Mouse (Mus musculus) forelimb bud, embryonic 11.5 days (tissue): Measurements from ENCODE around the gene 6430548M08Rik.

ENCODE experiments used
- DNase-seq: peaks from one replicate; pipeline ENCODE4 v3.0.0-alpha.2; 2012; ENCODE audit warnings: low read depth, low spot score

Gene 6430548M08Rik

DNA sequence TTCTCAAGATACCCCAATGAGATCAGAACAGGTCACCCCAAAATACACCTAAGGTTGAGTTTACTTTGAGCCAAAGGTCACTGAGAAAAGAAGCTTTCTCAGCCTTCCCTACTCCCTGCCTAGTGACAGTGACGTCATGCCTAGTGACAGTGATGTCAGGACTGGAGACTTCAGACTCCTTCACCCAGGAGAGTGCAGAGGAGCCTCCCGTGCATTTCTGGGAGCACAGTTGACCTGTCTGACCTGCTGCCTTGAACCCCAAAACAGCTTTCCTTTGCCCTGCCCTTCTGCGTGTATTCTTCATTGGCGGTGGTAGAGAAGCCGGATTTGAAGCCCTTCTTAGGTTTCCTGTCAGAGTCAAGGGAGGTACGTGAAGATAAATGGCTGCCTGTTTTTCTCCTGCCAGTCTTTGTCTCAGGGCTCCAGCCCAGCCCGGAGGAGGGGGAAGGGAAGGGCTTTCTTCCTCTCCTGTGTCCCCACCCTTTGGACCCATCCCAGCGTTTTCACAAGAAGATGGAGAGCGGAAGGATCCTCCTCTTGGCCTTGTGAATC is 9.2 kb upstream of the 6430548M08Rik start:
- no peak for DNase-seq

DNA sequence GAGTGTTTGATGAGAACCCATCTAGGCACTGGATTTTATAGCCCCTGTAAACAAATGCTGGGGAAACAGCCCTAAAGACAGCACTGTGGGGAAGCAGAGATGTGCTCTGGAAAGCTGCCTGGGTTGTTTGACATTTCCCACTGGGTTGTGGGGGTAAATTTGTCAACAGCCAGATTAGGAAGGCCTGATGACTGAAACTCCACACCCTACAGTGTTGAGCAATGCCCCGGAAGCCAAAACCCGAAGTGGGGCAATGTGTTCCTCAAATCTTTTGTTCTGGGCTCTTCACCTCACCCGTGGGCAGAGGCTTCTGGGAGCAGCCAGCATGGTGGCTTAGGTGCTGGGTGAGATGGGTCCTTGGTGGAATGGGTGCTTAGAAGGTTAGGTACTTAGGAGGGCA is 4.8 kb upstream of the 6430548M08Rik start:
- no peak for DNase-seq

DNA sequence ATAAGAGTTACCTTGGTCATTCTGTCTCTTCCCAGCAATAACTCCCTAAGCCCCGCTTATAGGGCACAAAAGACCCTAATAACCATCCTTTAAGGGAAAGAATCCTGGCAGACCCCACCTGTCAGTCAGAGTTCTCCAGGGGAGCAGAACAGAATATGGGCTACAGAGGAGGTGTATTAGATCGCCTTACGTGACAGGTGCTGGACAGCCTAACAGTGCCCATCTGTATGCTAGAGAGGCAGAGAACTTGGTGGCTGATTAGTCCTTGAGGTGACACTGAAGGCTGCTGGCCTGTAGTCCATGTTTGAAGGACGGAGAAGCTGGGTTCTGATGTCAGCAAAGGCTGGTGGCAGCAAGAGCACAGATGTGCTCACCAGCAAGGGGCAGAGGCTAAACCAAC is 3.0 kb upstream of the 6430548M08Rik start:
- no peak for DNase-seq

DNA sequence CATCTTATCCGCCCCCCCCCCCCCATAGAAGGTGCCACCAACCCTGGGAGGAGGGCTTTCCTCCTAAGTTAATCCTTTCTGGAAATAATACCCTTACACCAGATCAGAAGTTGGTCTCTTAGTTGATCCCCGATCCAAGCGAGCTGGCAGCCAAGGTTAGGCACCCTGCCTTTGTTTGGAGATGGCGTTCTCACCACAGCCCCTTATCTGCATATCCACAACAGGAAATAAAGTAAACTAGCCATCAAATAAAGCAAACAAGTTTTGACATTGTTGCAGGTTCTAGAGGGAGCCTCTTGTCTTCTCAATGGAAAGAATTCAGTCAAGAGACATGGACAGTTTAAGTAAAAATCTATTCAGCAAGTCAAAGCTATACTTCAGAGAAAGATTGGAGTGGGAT is 2.6 kb upstream of the 6430548M08Rik start:
- DNase-seq: no peak

GRCm38 (mm10) chr8:120112535-120112934 is 1.4 kb upstream of the 6430548M08Rik start:
- DNase-seq: no peak

GRCm38 (mm10) chr8:120113306-120113705 is 646 bp upstream of the 6430548M08Rik start:
- no peak for DNase-seq

DNA sequence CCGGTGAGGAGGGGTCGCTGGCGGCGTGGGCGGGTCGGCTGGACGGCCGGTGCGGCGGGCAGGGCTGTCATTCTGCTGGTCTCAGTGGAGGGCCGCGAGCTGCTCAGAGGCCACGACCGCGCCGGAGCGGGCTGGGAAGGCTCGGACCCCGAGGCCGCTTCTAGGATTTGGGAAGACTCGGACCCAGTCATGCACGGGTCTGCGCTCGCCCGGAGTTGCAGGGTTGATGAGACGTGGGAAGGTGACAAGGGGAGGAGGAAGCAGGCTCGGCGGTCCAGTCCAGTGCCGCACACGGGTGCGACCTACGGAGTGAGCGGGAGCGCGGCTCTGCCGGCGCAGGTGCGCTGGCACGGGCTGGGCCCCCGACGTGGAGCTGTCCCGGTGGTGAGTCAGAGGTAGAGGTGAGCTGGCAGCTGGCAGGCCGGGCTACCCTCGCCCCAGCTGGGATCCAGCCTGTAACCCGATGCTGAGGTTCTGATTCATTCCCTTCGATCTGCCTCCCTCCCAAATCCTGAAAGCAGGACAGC is 426 bp downstream of the 6430548M08Rik start:
- no peak for DNase-seq

GRCm38 (mm10) chr8:120116600-120116999 is 2.6 kb downstream of the 6430548M08Rik start:
- no peak for DNase-seq

DNA sequence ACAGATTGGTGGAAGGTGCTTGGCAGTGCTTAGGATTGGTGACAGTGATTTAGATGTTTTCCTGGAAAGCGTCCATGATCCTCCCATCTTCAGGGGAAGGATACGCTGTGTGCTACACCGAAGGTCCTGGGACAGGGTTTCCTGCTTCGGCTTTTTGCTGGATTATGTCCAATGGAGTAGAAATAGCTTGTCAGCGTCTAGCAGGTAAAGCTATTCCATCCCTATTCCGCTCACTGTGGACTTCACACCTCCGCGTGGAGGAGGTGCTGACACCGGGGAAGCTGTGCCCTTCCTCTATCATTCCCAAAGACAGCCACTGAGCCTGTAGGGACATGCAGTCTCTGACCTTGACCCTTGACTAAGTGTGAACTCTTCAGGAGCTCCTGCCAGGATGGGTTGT is 4.2 kb downstream of the 6430548M08Rik start:
- DNase-seq: no peak

- no peak for DNase-seq
These were observed 4.9 kb downstream of the 6430548M08Rik start for GRCm38 (mm10) chr8:120118847-120119246.

GRCm38 (mm10) chr8:120119429-120119828 is 5.5 kb downstream of the 6430548M08Rik start:
- DNase-seq: no peak

GRCm38 (mm10) chr8:120119931-120120330 is 6.0 kb downstream of the 6430548M08Rik start:
- DNase-seq: no peak

GRCm38 (mm10) chr8:120120951-120121350 is 7.0 kb downstream of the 6430548M08Rik start:
- no peak for DNase-seq

GRCm38 (mm10) chr8:120124261-120124660 is 10.3 kb downstream of the 6430548M08Rik start:
- no peak for DNase-seq

- no peak for DNase-seq
These were observed 11.0 kb downstream of the 6430548M08Rik start for GRCm38 (mm10) chr8:120124836-120125389.

GRCm38 (mm10) chr8:120126357-120127161 is 12.6 kb downstream of the 6430548M08Rik start:
- DNase-seq: no peak

- no peak for DNase-seq
These were observed 15.6 kb downstream of the 6430548M08Rik start for GRCm38 (mm10) chr8:120129547-120129946.

DNA sequence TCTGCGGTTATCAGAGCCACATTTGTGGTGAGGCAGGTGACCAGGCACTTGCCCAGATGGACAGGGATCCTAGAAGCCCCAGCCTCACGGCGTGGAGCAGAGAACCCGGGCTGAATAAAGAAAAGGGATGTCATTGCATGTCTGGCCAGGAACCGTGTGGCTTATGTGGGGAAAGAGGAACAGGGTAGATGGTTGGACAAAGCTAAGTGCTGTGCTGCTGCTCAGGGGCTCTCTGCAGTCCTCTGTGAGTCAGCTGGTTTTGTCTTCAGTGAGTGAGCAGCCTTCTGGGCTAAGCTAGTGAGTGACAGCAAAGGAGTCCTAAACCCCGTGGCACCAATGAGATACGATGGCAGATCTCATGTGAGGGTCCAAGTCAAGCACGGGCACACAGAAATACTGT is 17.2 kb downstream of the 6430548M08Rik start:
- DNase-seq: no peak

DNA sequence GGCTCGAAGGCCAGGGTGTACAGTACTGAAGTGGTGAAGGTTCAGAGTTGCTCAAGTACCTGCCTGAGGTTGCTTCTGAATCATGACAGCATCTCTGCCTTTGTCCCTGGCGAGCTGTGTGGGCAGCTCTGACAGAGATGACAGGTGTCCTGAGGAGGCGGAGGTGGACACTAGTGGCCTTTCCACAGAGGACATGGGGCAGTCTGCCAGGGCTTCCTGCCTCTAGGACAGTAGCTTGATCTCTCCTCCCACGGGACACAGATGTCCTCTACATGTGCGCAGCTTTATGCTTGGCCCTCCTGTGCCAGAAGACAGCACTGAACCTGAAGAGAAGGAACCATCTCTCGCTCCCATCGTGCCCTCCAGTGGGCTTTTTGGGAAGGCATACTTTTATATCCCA is 19.2 kb downstream of the 6430548M08Rik start:
- no peak for DNase-seq

DNA sequence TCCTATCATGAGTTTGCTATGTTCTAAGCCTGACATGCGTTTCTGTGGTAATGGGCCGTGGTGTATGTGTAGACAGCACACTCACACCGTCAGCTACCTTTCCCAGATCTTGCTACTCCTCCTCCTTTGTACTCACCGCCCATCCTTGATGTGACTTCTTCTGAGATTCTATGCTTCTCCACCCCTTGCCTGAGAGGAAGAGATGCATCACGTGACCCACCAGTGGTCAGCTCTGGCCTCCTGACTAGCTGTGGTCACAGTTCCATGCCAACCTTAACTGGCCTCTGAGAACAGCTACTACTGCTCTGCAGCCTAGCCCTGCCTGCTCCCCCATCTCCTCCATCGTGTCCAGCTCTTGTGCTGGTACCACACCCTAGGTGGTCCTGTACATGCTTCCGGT is 21.7 kb downstream of the 6430548M08Rik start:
- DNase-seq: no peak

DNA sequence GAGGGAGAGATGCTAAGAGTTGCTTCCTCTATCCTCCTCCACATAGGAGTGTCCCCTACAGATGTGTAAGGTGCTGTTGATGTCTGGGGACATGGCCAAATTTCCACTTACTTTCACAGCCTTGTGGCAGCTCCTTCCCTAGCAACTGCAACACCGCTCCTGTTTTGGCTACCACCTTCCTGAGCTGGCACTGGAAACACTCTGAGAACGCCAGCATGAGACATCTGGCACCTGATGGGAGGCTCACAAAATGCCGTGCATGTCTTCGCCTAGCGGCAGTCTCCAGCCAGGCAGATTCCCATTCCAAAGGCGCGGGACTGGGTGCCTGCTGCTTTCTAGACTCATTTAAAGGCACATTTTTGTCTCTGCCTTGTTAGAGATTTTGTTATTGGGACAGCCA is 22.7 kb downstream of the 6430548M08Rik start:
- no peak for DNase-seq

GRCm38 (mm10) chr8:120138958-120139357 is 25.0 kb downstream of the 6430548M08Rik start:
- DNase-seq: no peak

GRCm38 (mm10) chr8:120140769-120141168 is 26.8 kb downstream of the 6430548M08Rik start:
- DNase-seq: no peak
